Mouse (Mus musculus): ENCODE data around the gene Rnf186. TPM values are rescaled to one million over a fixed set of nuclear protein-coding genes. Genes with fewer than 3 reads are reported as not detected.

Rnf186 gene
- polyA plus RNA-seq (2015; fragmentation: Nextera tagmentation; extraction: Ambion mirVana), result 65.2 and 70.7 TPM in 2 replicates

DNA sequence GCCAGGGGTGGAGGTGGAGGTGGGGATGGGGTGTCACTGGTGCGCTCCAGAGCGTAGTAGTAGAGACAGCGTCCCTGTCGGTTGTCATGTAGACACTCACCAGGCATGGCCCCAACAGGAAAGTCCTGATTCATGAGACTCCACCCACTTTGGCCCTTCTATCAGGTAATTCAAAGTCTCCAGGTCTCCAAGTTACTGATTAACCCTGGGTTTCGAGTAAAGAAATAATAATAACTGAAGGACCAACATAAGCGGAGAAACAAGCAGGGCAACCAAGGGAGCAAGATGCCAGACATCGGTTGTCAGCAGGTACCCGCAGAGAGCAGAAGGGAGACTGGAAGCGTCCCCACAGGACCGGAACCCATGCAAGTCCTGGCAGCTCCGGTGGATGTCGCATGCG, at the start of gene Rnf186:
Gene Rnf186, plus strand, starts transcription at position 247 of the 400 bp plus-strand sequence.
- no peaks in the 10 kb centered on the region for H3K27me3 ChIP-seq (replicated peaks; ENCODE audit: control insufficient read depth, insufficient read depth, low read length)
- H3K9me3 ChIP-seq (ENCODE audit: control insufficient read depth), result no peaks in the 10 kb centered on the region
- no peaks in the 10 kb centered on the region for H3K36me3 ChIP-seq (ENCODE audit: control insufficient read depth, insufficient read depth)
- peak; percentile 61 for TF ChIP-seq CTCF (IDR thresholded peaks at IDR 0.05; ENCODE audit: low read depth)
- peak within 1 kb of the TSS; percentile 68 for H3K4me2 ChIP-seq (replicated peaks; ENCODE audit: low read depth)
- H3K27ac ChIP-seq (ENCODE audit: low read depth, low read length), result peak within 1 kb of the TSS; percentile 89
- peak within 1 kb of the TSS; percentile 59 for H3K9ac ChIP-seq (ENCODE audit: low read depth, low read length)
- 29% methylated on average over 13 of the region's 13 CpGs for WGBS
- H3K4me1 ChIP-seq (replicated peaks; ENCODE audit: control insufficient read depth, insufficient read depth, low read length), result peaks cover 6% of the 10 kb centered on the region
- peak; percentile 82 for ATAC-seq
- peak within 1 kb of the TSS; percentile 55 for H3K4me3 ChIP-seq (ENCODE audit: low read depth, low read length)

DNA sequence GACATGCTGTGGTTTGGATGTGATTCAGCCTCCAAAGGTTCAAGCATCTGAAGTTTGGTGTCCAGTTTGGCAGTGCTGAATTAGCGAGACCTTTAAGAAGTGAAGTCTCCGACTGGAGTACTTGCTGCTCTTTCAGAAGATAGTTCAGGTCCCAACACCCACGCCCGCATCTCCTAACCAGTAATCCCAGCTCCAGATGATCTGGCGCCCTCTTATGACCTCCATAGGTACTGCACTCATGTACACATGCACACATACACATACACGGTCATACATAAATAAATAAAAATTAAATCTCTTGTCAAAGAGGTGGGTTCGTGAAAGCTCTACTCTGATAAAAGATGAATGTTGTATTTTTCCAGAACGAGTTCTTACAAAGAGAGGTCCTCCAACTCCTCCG, 49.6 kb upstream of the Rnf186 start:
- H3K9ac ChIP-seq (ENCODE audit: low read depth, low read length), result no peak overlapping the region
- TF ChIP-seq CTCF (IDR thresholded peaks at IDR 0.05; ENCODE audit: low read depth), result peak; percentile 43
- H3K36me3 ChIP-seq (ENCODE audit: control insufficient read depth, insufficient read depth), result no peaks in the 10 kb centered on the region
- H3K4me1 ChIP-seq (replicated peaks; ENCODE audit: control insufficient read depth, insufficient read depth, low read length), result peaks cover 6% of the 10 kb centered on the region; the same call in 1 of the 2 replicates
- no peak overlapping the region for H3K4me2 ChIP-seq (replicated peaks; ENCODE audit: low read depth)
- no peak overlapping the region for H3K4me3 ChIP-seq (ENCODE audit: low read depth, low read length)
- no peak overlapping the region for H3K27ac ChIP-seq (ENCODE audit: low read depth, low read length)
- no peaks in the 10 kb centered on the region for H3K27me3 ChIP-seq (replicated peaks; ENCODE audit: control insufficient read depth, insufficient read depth, low read length)
- no peak for ATAC-seq
- WGBS, result 86% methylated on average over 9 of the region's 9 CpGs
- no peaks in the 10 kb centered on the region for H3K9me3 ChIP-seq (ENCODE audit: control insufficient read depth)

GRCm38 (mm10) chr4:138921254-138922130, 45.4 kb upstream of the Rnf186 start:
- Histone ChIP-seq H3K27me3 (replicated peaks; ENCODE audit: control insufficient read depth, insufficient read depth, low read length) (no peaks in the 10 kb centered on the region), H3K9ac (ENCODE audit: low read depth, low read length) (no peak overlapping the region), H3K27ac (ENCODE audit: low read depth, low read length) (no peak overlapping the region), H3K4me1 (replicated peaks; ENCODE audit: control insufficient read depth, insufficient read depth, low read length) (peaks cover 4% of the 10 kb centered on the region; the same call in 1 of the 2 replicates), H3K4me2 (replicated peaks; ENCODE audit: low read depth) (peak overlapping the region; percentile 30), H3K4me3 (ENCODE audit: low read depth, low read length) (no peak overlapping the region), H3K9me3 (ENCODE audit: control insufficient read depth) (no peaks in the 10 kb centered on the region), H3K36me3 (ENCODE audit: control insufficient read depth, insufficient read depth) (no peaks in the 10 kb centered on the region)
- WGBS, result 37% methylated on average over 20 of the region's 20 CpGs
- no peak for TF ChIP-seq CTCF (IDR thresholded peaks at IDR 0.05; ENCODE audit: low read depth)
- no peak for ATAC-seq

GRCm38 (mm10) chr4:138922131-138922459, 44.8 kb upstream of the Rnf186 start:
- Histone ChIP-seq H3K27ac (ENCODE audit: low read depth, low read length) (no peak overlapping the region), H3K4me2 (replicated peaks; ENCODE audit: low read depth) (peak overlapping the region; percentile 30), H3K9me3 (ENCODE audit: control insufficient read depth) (no peaks in the 10 kb centered on the region), H3K4me1 (replicated peaks; ENCODE audit: control insufficient read depth, insufficient read depth, low read length) (peaks cover 4% of the 10 kb centered on the region; the same call in 1 of the 2 replicates), H3K36me3 (ENCODE audit: control insufficient read depth, insufficient read depth) (no peaks in the 10 kb centered on the region), H3K27me3 (replicated peaks; ENCODE audit: control insufficient read depth, insufficient read depth, low read length) (no peaks in the 10 kb centered on the region), H3K4me3 (ENCODE audit: low read depth, low read length) (no peak overlapping the region), H3K9ac (ENCODE audit: low read depth, low read length) (no peak overlapping the region)
- peak; percentile 77 for ATAC-seq
- 2% methylated on average over 11 of the region's 11 CpGs for WGBS
- peak; percentile 100 for TF ChIP-seq CTCF (IDR thresholded peaks at IDR 0.05; ENCODE audit: low read depth)

DNA sequence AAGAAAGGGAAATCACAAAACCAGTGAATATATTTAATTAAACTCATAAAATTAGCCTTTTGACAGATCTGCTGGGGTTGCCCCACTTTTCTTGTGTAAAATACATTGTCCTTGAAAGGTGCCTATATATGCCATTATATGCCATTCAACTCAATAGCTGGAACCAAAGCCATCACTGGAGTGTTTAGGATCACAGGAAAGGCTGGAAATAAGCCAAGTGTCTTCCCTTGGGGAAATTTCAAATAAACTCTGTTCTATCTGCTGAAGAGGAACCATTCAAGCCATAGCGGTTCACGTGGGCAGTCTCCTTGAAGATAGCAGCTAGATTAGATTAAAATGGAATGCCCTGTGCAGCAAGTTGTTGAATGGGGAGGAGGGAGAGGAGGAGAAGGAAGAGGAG, 41.4 kb upstream of the Rnf186 start:
- Histone ChIP-seq H3K27me3 (replicated peaks; ENCODE audit: control insufficient read depth, insufficient read depth, low read length) (0 out of 2 replicates have a peak, but pooled peaks cover 4% of the 10 kb centered on the region), H3K4me3 (ENCODE audit: low read depth, low read length) (no peak overlapping the region), H3K9ac (ENCODE audit: low read depth, low read length) (no peak overlapping the region), H3K4me1 (replicated peaks; ENCODE audit: control insufficient read depth, insufficient read depth, low read length) (peaks cover 4% of the 10 kb centered on the region; the same call in 1 of the 2 replicates), H3K4me2 (replicated peaks; ENCODE audit: low read depth) (no peak overlapping the region), H3K27ac (ENCODE audit: low read depth, low read length) (no peak overlapping the region), H3K9me3 (ENCODE audit: control insufficient read depth) (no peaks in the 10 kb centered on the region), H3K36me3 (ENCODE audit: control insufficient read depth, insufficient read depth) (no peaks in the 10 kb centered on the region)
- 13% methylated on average over 2 of the region's 2 CpGs for WGBS
- no peak for ATAC-seq
- no peak for TF ChIP-seq CTCF (IDR thresholded peaks at IDR 0.05; ENCODE audit: low read depth)

GRCm38 (mm10) chr4:138933862-138934261, 33.0 kb upstream of the Rnf186 start:
- Histone ChIP-seq H3K27ac (ENCODE audit: low read depth, low read length) (no peak overlapping the region), H3K36me3 (ENCODE audit: control insufficient read depth, insufficient read depth) (no peaks in the 10 kb centered on the region), H3K9me3 (ENCODE audit: control insufficient read depth) (no peaks in the 10 kb centered on the region), H3K4me2 (replicated peaks; ENCODE audit: low read depth) (no peak overlapping the region), H3K27me3 (replicated peaks; ENCODE audit: control insufficient read depth, insufficient read depth, low read length) (0 out of 2 replicates have a peak, but pooled peaks cover 4% of the 10 kb centered on the region), H3K4me1 (replicated peaks; ENCODE audit: control insufficient read depth, insufficient read depth, low read length) (peaks cover 4% of the 10 kb centered on the region; the same call in 1 of the 2 replicates), H3K4me3 (ENCODE audit: low read depth, low read length) (no peak overlapping the region), H3K9ac (ENCODE audit: low read depth, low read length) (no peak overlapping the region)
- 35% methylated on average over 3 of the region's 3 CpGs for WGBS
- no peak for TF ChIP-seq CTCF (IDR thresholded peaks at IDR 0.05; ENCODE audit: low read depth)
- peak; percentile 47; the same call in 1 of the 2 replicates for ATAC-seq
